Mouse (Mus musculus) retina, embryonic 14.5 days (tissue): ENCODE results near the gene Cldn34c1.
A peak's percentile ranks its signal among the peaks of the same experiment; 100 is the strongest.
"Not testable (repeated sequence)": the region's sequence is repeated elsewhere in the genome, so short reads cannot be mapped to it uniquely, and the experiment has no call there.

Source experiments
- DNase-seq: peaks from one replicate; pipeline ENCODE4 v3.0.0-alpha.2; 2015; ENCODE audit warnings: low spot score

The Cldn34c1 gene

DNA sequence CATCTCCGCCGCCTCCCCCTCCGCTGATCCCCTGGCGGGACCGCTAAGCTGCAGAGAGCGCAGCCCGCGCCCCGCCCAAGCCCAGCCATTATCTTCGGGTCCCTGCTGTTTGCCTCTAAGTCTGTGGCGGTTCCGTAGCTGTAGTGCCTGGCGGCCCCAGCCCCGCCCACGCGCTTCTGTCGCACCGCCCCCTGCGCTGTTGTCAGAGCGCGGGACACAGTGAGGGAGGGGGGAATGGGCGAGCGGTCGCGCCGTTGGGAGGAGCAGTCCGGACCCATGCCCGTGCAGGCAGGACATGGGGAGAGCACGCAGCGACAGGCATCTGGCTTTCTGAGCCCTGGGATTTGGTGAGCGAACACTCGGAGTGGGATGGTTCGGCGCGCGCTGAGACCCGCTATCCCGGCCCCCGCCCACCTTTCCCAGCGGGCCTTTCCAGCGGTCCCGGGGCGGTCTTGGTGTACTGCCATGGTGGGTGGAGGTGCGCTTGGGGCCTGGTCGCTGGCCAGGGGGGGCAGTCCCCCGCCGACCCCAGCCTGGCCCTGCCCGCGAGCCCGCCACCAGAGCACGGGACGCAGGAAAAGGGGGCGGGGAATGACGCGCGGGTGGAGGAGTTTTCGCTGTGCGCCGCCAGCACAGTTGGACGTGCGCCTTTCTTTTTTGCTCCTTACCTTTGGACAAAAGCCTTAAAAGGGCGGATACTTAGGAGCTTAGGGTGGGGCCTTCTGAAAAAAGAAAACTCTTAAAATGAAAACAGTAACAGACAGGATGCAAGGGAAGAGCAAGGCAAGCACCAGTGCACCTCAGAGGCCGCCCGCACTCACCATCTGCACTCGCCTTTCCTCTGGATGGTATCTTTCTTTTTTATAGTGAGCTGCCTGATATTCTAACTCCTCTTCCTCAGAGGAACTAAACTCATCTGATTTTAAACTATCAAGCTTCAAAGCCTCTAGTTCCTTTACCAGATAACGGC lies at the start of gene Cldn34c1:
Gene Cldn34c1 (plus strand): TSS at position 205 of the 970 bp plus-strand sequence.
- peak; percentile 76 for DNase-seq

DNA sequence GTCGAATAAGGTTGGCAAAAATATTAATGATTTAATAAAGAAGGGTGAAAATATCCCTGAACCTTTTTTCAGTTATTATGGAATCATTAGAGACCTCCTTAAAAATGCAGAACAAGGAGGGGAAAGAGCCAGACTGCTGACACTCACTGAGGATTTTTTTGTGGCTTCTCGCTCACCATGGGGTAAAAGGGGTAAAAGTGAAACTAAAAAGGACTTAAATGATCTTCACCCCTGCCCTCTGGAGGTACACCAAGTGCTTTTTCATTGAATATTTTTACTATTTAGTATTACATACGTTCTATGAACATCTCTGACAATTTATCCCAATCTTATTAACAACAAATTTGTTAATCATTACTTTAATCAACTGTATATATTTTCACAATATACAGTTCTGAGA lies 15.9 kb upstream of the Cldn34c1 start:
- no peak for DNase-seq

GRCm38 (mm10) chrX:123102806-123103205 lies 489 bp upstream of the Cldn34c1 start:
- not testable (repeated sequence) for DNase-seq

GRCm38 (mm10) chrX:123104692-123105091 lies 1.4 kb downstream of the Cldn34c1 start:
- peak; percentile 1 for DNase-seq

- not testable (repeated sequence) for DNase-seq
Observed at GRCm38 (mm10) chrX:123222381-123222780, 119.1 kb downstream of the Cldn34c1 start, which contains the start of gene Srsx. Gene Srsx, minus strand, starts transcription at chrX:123222481.
